Mouse (Mus musculus) liver, adult 2 months (tissue): ENCODE measurements at regions not wholly inside any gene's neighbourhood (a gene's known extent, or its start where the extent isn't known, plus 50 kb on each side); places are given as distances from the start of the nearest gene placed in this dataset.

Experiments used
- CTCF ChIP-seq: fragments of 200-500 bp; IDR thresholded peaks from 2 replicates; pipeline ENCODE4 v1.5.1; 2011; ENCODE audit warnings: low read depth, low read length, control low read depth
- POLR2A ChIP-seq: fragments of 200-500 bp; IDR thresholded peaks from 2 replicates; pipeline ENCODE4 v1.6.1; 2011; ENCODE audit warnings: low read length, control low read depth; ENCODE audit not compliant: insufficient read depth; ENCODE audit errors: extremely low read depth

GRCm38 (mm10) chr1:105177938-105178337, 178.6 kb downstream of the Rnf152 start:
- TF ChIP-seq CTCF: no peak
- TF ChIP-seq POLR2A: no peak
